Mouse (Mus musculus): ENCODE data around the gene Calm3. TPM values are rescaled to one million over a fixed set of nuclear protein-coding genes. Genes with fewer than 3 reads are reported as not detected.

Calm3 gene
- polyA plus RNA-seq, 1 experiment: 325 TPM

- Histone ChIP-seq H3K27me3 (replicated peaks; ENCODE audit: control insufficient read depth, insufficient read depth, low read length) (no peaks in the 10 kb centered on the region), H3K27ac (ENCODE audit: insufficient read depth, low read depth, low read length) (no peak overlapping the region), H3K4me3 (ENCODE audit: insufficient read depth, low read depth, low read length) (no peak overlapping the region), H3K36me3 (ENCODE audit: control insufficient read depth, insufficient read depth, low read length) (no peaks in the 10 kb centered on the region), H3K4me1 (ENCODE audit: control insufficient read depth, insufficient read depth, low read length) (no peaks in the 10 kb centered on the region)
- TF ChIP-seq POLR2A (IDR thresholded peaks at IDR 0.05; ENCODE audit: low read depth, low read length) (no peak), CTCF (conservative IDR thresholded peaks at IDR 0.05; ENCODE audit: insufficient read depth, insufficient read length, low read depth, low read length) (no peak)
- 82% methylated on average over 10 of the region's 10 CpGs for WGBS
- DNase-seq: no peak
Observed at GRCm38 (mm10) chr7:16871600-16871999, 52.3 kb downstream of the Calm3 start.

- no peaks in the 10 kb centered on the region for H3K36me3 ChIP-seq (ENCODE audit: control insufficient read depth, insufficient read depth, low read length)
Observed at GRCm38 (mm10) chr7:16869497-16869896, 54.4 kb downstream of the Calm3 start.

DNA sequence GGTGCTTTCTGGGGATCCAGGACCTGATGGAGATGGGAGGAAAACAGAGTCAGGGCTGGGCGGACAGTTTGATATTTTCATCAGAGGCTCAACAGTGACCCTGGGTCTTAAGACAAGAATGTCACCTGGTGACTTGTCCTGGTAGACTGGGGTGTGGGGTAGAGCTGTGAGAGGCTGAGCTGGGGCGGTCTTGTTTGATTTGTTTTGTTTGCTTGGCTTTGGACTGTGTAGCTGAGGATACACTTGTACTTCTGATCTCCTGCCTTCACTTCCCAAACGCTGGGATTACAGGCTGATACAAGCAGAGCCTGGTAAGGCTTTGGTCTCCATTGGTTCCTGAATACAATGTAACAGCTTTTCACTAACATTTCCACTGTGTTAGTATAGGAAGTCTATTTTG is 56.4 kb downstream of the Calm3 start:
- no peaks in the 10 kb centered on the region for H3K36me3 ChIP-seq (ENCODE audit: control insufficient read depth, insufficient read depth, low read length)
- no peaks in the 10 kb centered on the region for H3K4me1 ChIP-seq (ENCODE audit: control insufficient read depth, insufficient read depth, low read length)
- no peaks in the 10 kb centered on the region for H3K27me3 ChIP-seq (replicated peaks; ENCODE audit: control insufficient read depth, insufficient read depth, low read length)
- DNase-seq: no peak
- no peak overlapping the region for H3K27ac ChIP-seq (ENCODE audit: insufficient read depth, low read depth, low read length)
- 91% methylated on average over 3 of the region's 3 CpGs for WGBS
- TF ChIP-seq CTCF (conservative IDR thresholded peaks at IDR 0.05; ENCODE audit: insufficient read depth, insufficient read length, low read depth, low read length): no peak
- no peak for TF ChIP-seq POLR2A (IDR thresholded peaks at IDR 0.05; ENCODE audit: low read depth, low read length)
- no peak overlapping the region for H3K4me3 ChIP-seq (ENCODE audit: insufficient read depth, low read depth, low read length)

More at GRCm38 (mm10) chr7:16869497-16869896, 54.4 kb downstream of the Calm3 start:
- no peaks in the 10 kb centered on the region for H3K4me1 ChIP-seq (ENCODE audit: control insufficient read depth, insufficient read depth, low read length)
- H3K4me3 ChIP-seq (ENCODE audit: insufficient read depth, low read depth, low read length): no peak overlapping the region
- WGBS: 61% methylated on average over 16 of the region's 16 CpGs
- no peak overlapping the region for H3K27ac ChIP-seq (ENCODE audit: insufficient read depth, low read depth, low read length)
- no peak for DNase-seq
- TF ChIP-seq CTCF (conservative IDR thresholded peaks at IDR 0.05; ENCODE audit: insufficient read depth, insufficient read length, low read depth, low read length) (no peak), POLR2A (IDR thresholded peaks at IDR 0.05; ENCODE audit: low read depth, low read length) (no peak)
- no peaks in the 10 kb centered on the region for H3K27me3 ChIP-seq (replicated peaks; ENCODE audit: control insufficient read depth, insufficient read depth, low read length)

Other genes starting within 250 kb of the Calm3 start
- not detected in 2 replicates for gene Ceacam15, start 248.4 kb downstream of the Calm3 start, polyA plus RNA-seq (2012; rRNA removed)
- not detected in 2 replicates for gene Ceacam9, start 202.2 kb downstream of the Calm3 start, polyA plus RNA-seq (2012; rRNA removed)
- gene Ap2s1, start 185.7 kb downstream of the Calm3 start, polyA plus RNA-seq (2012; rRNA removed): 288 and 300 TPM in 2 replicates
- 74.6 and 95.2 TPM in 2 replicates for gene Slc1a5, start 142.8 kb downstream of the Calm3 start, polyA plus RNA-seq (2012; rRNA removed)
- 94.4 and 116 TPM in 2 replicates for gene Strn4, start 108.2 kb downstream of the Calm3 start, polyA plus RNA-seq (2012; rRNA removed)
- gene Fkrp, start 107.4 kb downstream of the Calm3 start, polyA plus RNA-seq (2012; rRNA removed): 31.0 and 33.9 TPM in 2 replicates
- 18.3 and 23.3 TPM in 2 replicates for gene Prkd2, start 81.2 kb downstream of the Calm3 start, polyA plus RNA-seq (2012; rRNA removed)
- gene Dact3, start 48.8 kb downstream of the Calm3 start, polyA plus RNA-seq (2012; rRNA removed): 5.5 and 7.5 TPM in 2 replicates
- 3.6 and 3.7 TPM in 2 replicates for gene Gng8, start 32.3 kb downstream of the Calm3 start, polyA plus RNA-seq (2012; rRNA removed)
- 4.0 and 5.0 TPM in 2 replicates for gene Ptgir, start 17.6 kb downstream of the Calm3 start, polyA plus RNA-seq (2012; rRNA removed)
- 3.6 and 4.0 TPM in 2 replicates for gene Pnmal2, start 20.6 kb upstream of the Calm3 start, polyA plus RNA-seq (2012; rRNA removed)
- gene Pnmal1, start 35.6 kb upstream of the Calm3 start, polyA plus RNA-seq (2012; rRNA removed): 0.01 and 0.06 TPM in 2 replicates
- gene Gm42372, start 59.0 kb upstream of the Calm3 start, polyA plus RNA-seq (2012; rRNA removed): 0.08 TPM in 1 of 2 replicates, not detected in the other
- gene Ccdc8, start 68.6 kb upstream of the Calm3 start, polyA plus RNA-seq (2012; rRNA removed): 0.81 and 1.0 TPM in 2 replicates
- gene Ppp5c, start 103.8 kb upstream of the Calm3 start, polyA plus RNA-seq (2012; rRNA removed): 199 and 226 TPM in 2 replicates
- 0.92 and 0.95 TPM in 2 replicates for gene Hif3a, start 138.3 kb upstream of the Calm3 start, polyA plus RNA-seq (2012; rRNA removed)
- 0.05 TPM in 1 of 2 replicates, not detected in the other for gene Psg16, start 149.9 kb upstream of the Calm3 start, polyA plus RNA-seq (2012; rRNA removed)
- gene Ceacam3, start 226.2 kb upstream of the Calm3 start, polyA plus RNA-seq (2012; rRNA removed): 0.11 and 0.14 TPM in 2 replicates